Mouse (Mus musculus): ENCODE results near the gene Slc22a3. TPM values are rescaled to one million over a fixed set of nuclear protein-coding genes. Genes with fewer than 3 reads are reported as not detected.

Slc22a3 gene
- polyA plus RNA-seq (2012; rRNA removed; ENCODE audit: low replicate concordance) = 34.4 and 55.3 TPM in 2 replicates

DNA sequence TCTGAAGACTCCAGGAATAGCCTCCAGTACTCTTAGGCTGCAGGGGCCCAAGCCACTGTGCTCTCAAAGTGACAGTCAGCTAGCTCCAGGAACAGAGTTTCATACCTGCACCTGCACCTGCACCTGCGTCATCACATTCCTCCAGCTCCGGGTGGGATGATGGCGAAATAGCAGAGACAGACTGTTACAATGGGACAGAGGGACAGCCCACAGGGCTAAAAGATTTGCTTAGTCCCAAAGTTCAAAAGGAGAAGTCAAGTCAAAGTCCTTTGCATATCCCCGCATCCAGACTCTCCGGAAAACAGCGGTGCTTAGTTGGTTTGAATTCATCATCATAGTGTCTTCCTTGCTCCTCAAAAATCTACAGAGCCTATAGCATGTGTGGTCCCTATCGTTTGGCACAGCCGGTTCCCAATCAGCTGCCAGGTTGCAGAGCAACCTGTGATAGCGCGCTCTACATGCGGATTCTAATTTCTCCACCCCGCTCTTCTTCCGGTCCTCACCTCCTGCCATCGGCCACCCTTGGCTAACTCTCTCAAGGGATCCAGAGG lies at the start of gene Slc22a3:
Slc22a3 (minus strand) TSS at position 51 of the 551 bp plus-strand sequence.

DNA sequence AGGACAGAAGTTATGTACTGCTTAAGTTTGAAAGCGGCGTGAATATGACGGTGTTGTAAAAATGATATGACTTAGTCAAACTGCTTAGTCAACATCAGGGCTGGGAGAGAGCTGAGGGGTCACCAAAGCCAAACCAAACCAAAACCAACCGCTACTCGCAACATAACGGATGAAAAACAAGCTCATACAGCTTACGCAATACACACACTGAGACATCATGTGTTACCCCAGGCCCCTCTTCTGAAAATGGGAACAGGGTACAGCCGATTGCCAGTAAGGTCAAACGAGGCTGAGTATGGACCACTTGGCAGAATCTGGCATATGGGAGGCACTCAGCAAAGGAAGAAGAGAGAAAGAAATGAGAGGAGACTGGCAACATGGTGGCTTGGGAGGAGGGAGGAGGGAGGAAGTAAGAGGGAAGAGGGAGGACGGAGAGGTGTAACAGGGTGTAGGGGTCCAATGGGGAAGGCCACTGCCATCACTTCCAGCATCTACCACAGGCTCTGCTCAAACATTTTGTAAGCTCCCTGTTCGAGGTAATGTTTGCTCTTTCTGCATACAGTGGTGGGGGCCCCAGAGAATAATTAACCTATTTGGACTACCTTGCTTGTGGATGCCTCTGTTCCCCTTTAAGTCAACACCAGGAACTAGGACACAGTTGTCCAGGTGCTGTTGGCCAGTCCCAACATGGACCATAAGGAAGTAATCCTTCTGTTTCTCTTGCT lies 129.4 kb downstream of the Slc22a3 start, which contains the start of gene Plg:
Plg (plus strand) TSS at position 628 of the 725 bp plus-strand sequence.

Other genes starting within 250 kb of the Slc22a3 start
- 15.7 and 36.2 TPM in 2 replicates for gene Map3k4, start 188.9 kb downstream of the Slc22a3 start, polyA plus RNA-seq (2012; rRNA removed; ENCODE audit: low replicate concordance)
- 0.09 and 0.32 TPM in 2 replicates for gene Plg, start 129.1 kb downstream of the Slc22a3 start, polyA plus RNA-seq (2012; rRNA removed; ENCODE audit: low replicate concordance)
- 0.41 and 2.7 TPM in 2 replicates for gene Slc22a2, start 76.4 kb upstream of the Slc22a3 start, polyA plus RNA-seq (2012; rRNA removed; ENCODE audit: low replicate concordance)
- gene Slc22a1, start 168.1 kb upstream of the Slc22a3 start, polyA plus RNA-seq (2012; rRNA removed; ENCODE audit: low replicate concordance) = 0.06 and 0.87 TPM in 2 replicates

Measured in subcutaneous adipose tissue, adult 2 months (tissue).